Mouse (Mus musculus) hindlimb bud, embryonic 11.5 days (tissue): Measurements from ENCODE around the gene H2-Ab1.
"Not testable (repeated sequence)": the region's sequence is repeated elsewhere in the genome, so short reads cannot be mapped to it uniquely, and the experiment has no call there.

Experiments
- DNase-seq: peaks from one replicate; pipeline ENCODE4 v3.0.0-alpha.2; 2012; ENCODE audit warnings: low read depth, low spot score; ENCODE audit errors: extremely low spot score

H2-Ab1 gene

GRCm38 (mm10) chr17:34257594-34258375, at the start of gene H2-Ab1:
H2-Ab1 (plus strand) TSS chr17:34257689.
- DNase-seq: no peak

- DNase-seq: no peak
Observed at GRCm38 (mm10) chr17:34207866-34208265, 49.6 kb upstream of the H2-Ab1 start.

GRCm38 (mm10) chr17:34208421-34208820, 49.1 kb upstream of the H2-Ab1 start:
- no peak for DNase-seq

- DNase-seq: no peak
Observed at GRCm38 (mm10) chr17:34209680-34210079, 47.8 kb upstream of the H2-Ab1 start.

GRCm38 (mm10) chr17:34210599-34210998, 46.9 kb upstream of the H2-Ab1 start:
- no peak for DNase-seq

- DNase-seq: no peak
Observed at GRCm38 (mm10) chr17:34211746-34212365, 45.6 kb upstream of the H2-Ab1 start.

GRCm38 (mm10) chr17:34213936-34214335, 43.6 kb upstream of the H2-Ab1 start:
- DNase-seq: no peak

- DNase-seq: no peak
Observed at GRCm38 (mm10) chr17:34215176-34215575, 42.3 kb upstream of the H2-Ab1 start.

GRCm38 (mm10) chr17:34217216-34217928, 40.1 kb upstream of the H2-Ab1 start:
- no peak for DNase-seq

GRCm38 (mm10) chr17:34217986-34218385, 39.5 kb upstream of the H2-Ab1 start:
- DNase-seq: no peak

GRCm38 (mm10) chr17:34218675-34219074, 38.8 kb upstream of the H2-Ab1 start:
- no peak for DNase-seq

- DNase-seq: not testable (repeated sequence)
Observed at GRCm38 (mm10) chr17:34219096-34219495, 38.4 kb upstream of the H2-Ab1 start.

- not testable (repeated sequence) for DNase-seq
Observed at GRCm38 (mm10) chr17:34219801-34220200, 37.7 kb upstream of the H2-Ab1 start.

- DNase-seq: not testable (repeated sequence)
Observed at GRCm38 (mm10) chr17:34220401-34220800, 37.1 kb upstream of the H2-Ab1 start.

GRCm38 (mm10) chr17:34224816-34225215, 32.7 kb upstream of the H2-Ab1 start:
- no peak for DNase-seq

- no peak for DNase-seq
Observed at GRCm38 (mm10) chr17:34225426-34225825, 32.1 kb upstream of the H2-Ab1 start.

GRCm38 (mm10) chr17:34225911-34226310, 31.6 kb upstream of the H2-Ab1 start:
- DNase-seq: not testable (repeated sequence)

GRCm38 (mm10) chr17:34230971-34231370, 26.5 kb upstream of the H2-Ab1 start:
- not testable (repeated sequence) for DNase-seq

GRCm38 (mm10) chr17:34232021-34232420, 25.5 kb upstream of the H2-Ab1 start:
- DNase-seq: not testable (repeated sequence)

GRCm38 (mm10) chr17:34234926-34235325, 22.6 kb upstream of the H2-Ab1 start:
- DNase-seq: peak; percentile 26

GRCm38 (mm10) chr17:34236691-34237090, 20.8 kb upstream of the H2-Ab1 start:
- DNase-seq: no peak

GRCm38 (mm10) chr17:34237741-34238140, 19.7 kb upstream of the H2-Ab1 start:
- DNase-seq: no peak
